Mouse (Mus musculus) myocyte (in vitro differentiated cells): ENCODE data around the gene Atp1b2.
A peak's percentile ranks its signal among the peaks of the same experiment; 100 is the strongest.

ENCODE experiments used
- CEBPB ChIP-seq: IDR thresholded peaks from 2 replicates; pipeline ENCODE4 v1.6.1; 2011; ENCODE audit warnings: mild to moderate bottlenecking, moderate library complexity; ENCODE audit not compliant: poor library complexity, insufficient read depth, severe bottlenecking
- E2F4 ChIP-seq: IDR thresholded peaks from one replicate; pipeline ENCODE4 v1.6.1; 2011; ENCODE audit warnings: mild to moderate bottlenecking, control low read depth, moderate library complexity; ENCODE audit not compliant: insufficient read depth
- MAX ChIP-seq: IDR thresholded peaks from one replicate; pipeline ENCODE4 v1.6.1; 2011; ENCODE audit warnings: low read depth, mild to moderate bottlenecking, control low read depth
- MYOD1 ChIP-seq, 3 experiments: IDR thresholded peaks; one replicate each; pipeline ENCODE4 v1.6.1; 2011; ENCODE audit warnings: control low read depth in 2 of 3, low read depth in 2 of 3, mild to moderate bottlenecking in 2 of 3, moderate library complexity in 1 of 3; ENCODE audit not compliant: insufficient read length in 2 of 3, control insufficient read depth in 1 of 3
- MYOG ChIP-seq, 3 experiments: IDR thresholded peaks; one replicate each; pipeline ENCODE4 v1.6.1; 2011; ENCODE audit warnings: control low read depth in 2 of 3, low read depth in 2 of 3, mild to moderate bottlenecking in 2 of 3; ENCODE audit not compliant: insufficient read length in 2 of 3, control insufficient read depth in 1 of 3, insufficient read depth in 1 of 3
- POLR2A ChIP-seq: IDR thresholded peaks from one replicate; pipeline ENCODE4 v1.6.1; 2011; ENCODE audit warnings: low read depth, mild to moderate bottlenecking, control low read depth, moderate library complexity; ENCODE audit not compliant: insufficient read length
- TCF12 ChIP-seq: IDR thresholded peaks from one replicate; pipeline ENCODE4 v1.6.1; 2011; ENCODE audit warnings: mild to moderate bottlenecking, control low read depth; ENCODE audit not compliant: poor library complexity, insufficient read depth, severe bottlenecking
- TCF3 ChIP-seq: IDR thresholded peaks from one replicate; pipeline ENCODE4 v1.6.1; 2011; ENCODE audit warnings: low read depth, control low read depth; ENCODE audit not compliant: insufficient read length
- USF1 ChIP-seq: IDR thresholded peaks from one replicate; pipeline ENCODE4 v1.6.1; 2011; ENCODE audit warnings: low read depth, mild to moderate bottlenecking, control low read depth, moderate library complexity

- TF ChIP-seq POLR2A = peak; percentile 57
- TF ChIP-seq TCF3 = no peak
- no peak for TF ChIP-seq TCF12
- peak in 2 of 3 experiments; percentile 18 to 59 for TF ChIP-seq MYOD1 (IDR thresholded peaks at IDR 0.05; ENCODE audit: control insufficient read depth in 1 of 3, insufficient read length in 2 of 3, low read depth in 2 of 3)
- no peak for TF ChIP-seq MAX
- no peak for TF ChIP-seq CEBPB
- peak in 1 of 3 experiments; percentile 55 for TF ChIP-seq MYOG (IDR thresholded peaks at IDR 0.05; ENCODE audit: control insufficient read depth in 1 of 3, insufficient read depth in 1 of 3, insufficient read length in 2 of 3, low read depth in 2 of 3)
- TF ChIP-seq E2F4 = no peak
- no peak for TF ChIP-seq USF1
Measured at GRCm38 (mm10) chr11:69605726-69606490, at the start of gene Atp1b2.
